Mouse (Mus musculus): ENCODE measurements at regions not wholly inside any gene's neighbourhood (a gene's known extent, or its start where the extent isn't known, plus 50 kb on each side); places are given as distances from the start of the nearest gene placed in this dataset.
A peak's percentile ranks its signal among the peaks of the same experiment; 100 is the strongest.

DNA sequence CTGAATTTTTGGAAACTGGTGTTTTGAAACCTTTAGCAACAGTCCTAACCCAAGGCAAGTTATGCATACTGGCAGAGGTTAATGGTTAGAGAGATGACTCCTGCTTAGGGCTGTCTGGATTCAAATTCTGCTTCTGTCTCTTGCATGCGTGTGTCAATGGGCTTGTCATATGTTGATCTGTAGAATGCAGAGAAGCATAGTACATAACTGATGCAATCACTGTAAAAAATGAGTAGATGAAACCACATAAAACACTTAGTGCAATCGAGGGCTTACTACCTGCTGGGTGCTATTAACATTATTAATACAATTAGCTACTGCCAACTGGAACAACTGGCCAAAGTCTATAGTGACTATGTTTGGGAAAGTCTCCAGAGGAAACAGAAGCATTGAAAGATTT is 163.3 kb downstream of the Fzd1 start:
- DNase-seq = no peak

DNA sequence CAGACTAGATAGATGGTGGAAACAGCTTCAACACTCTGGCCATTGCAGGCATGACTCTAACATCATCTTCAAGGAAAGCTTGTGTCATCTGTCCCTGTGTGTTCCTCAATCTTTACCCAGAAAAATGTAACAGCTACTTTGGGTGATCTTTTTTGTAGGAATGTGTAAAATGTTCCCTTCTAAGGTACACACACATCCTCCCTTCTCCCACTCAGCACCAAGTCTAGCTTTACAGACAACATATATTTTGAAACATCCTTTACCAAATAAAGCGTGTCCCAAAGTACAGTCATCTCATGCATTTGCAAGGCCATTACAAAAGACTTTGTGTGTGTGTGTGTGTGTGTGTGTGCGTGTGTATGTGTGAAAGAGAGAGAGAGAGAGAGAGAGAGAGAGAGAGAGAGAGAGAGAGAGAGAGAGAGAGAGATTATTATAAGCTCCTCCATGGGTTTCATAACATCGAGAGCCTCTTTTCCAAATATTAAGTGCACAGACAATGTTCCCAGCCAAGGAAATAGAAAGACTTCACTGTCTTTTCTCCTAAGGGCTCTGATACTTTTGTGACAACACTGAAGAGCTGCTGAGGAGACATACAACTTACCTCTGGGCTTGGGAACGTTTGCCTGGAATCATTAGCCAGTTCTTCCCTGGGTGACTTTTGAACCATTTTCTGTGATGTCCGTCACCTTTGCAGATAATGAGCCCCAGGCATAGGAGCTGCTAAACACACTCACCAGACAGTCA is 164.0 kb downstream of the Fzd1 start:
- no peak for DNase-seq

DNA sequence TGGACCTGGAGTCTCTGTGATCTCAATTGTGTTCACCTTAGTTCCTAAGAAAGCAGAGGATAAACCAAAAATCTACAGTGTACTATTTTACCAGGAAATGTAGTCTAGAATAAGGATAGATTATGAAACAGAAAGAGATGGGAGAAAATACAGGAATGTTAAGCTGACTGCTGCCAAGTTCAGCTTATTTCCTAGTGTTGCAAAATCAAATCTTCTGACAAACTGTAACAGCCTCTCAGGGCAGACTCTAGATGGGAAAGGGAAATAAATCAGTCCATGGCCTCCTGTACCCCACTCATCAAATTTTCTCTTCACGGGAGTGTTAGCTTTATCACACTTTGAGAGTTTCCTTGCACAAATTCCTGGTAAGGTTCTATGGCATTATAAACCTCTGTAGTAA is 166.1 kb downstream of the Fzd1 start:
- no peak for DNase-seq

DNA sequence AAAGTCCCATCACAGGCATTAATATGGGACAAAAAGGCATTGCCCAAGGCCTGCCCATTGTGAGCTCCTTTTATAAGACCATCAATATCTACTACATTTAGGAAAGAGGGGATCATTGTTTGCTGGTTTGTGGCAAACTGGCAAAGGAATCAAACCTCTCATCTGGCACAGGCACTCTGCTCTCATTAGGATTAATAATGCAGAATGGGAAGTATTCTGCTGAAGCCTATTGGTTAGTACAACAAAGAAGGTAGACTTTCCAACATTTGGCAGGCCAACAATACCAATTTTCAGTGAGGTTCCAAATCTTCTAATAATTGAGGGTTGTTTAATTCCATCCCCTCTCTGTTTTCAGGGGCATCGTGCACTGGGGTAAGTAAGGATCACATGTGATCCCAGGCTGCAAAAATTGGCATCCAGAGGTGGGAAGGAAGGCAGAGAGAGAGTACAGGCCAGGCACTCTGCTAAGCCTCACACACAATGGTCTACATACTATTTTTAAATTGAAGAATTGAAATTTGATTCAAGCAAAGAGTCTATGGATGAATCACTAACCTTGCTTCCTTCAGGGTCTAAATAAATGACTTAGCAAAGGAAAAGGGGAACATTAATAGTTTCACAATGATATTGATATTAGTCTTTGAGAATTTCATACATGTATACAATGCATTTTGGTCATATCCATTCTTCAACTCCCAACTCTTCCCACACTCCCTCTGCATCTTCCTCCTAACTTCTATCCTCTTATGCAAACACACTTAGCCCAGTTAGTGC is 174.9 kb downstream of the Fzd1 start:
- no peak for DNase-seq

DNA sequence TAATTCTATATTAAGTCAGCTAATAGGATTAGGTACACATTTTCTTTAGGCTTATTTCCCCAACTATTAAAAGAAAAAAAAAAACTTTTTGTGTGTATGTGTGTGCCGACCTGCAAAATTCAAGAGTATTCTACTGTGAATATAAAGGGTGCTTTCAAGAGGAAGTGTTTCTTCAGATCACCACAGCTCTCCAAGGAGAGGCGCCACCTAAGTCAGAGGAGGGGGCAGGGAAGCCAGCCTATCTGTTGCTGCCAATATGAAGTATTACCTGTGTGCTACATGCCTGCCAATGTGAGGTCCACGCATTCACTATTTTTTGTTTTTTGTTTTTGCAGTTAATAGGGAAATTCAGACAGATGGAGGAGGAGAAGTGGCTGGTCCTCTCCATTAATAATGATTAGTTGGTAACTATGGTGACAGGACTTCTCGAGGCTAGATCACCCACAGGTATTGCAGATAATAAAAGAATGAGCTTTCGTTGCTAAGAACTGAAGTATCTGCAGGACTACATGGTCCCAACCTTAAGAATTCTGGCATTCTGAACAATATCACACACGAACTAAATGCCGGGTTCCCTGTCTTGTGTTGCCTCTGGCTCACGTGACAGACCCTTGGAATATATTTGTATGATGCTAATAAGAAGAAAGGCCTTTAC is 177.5 kb downstream of the Fzd1 start:
- DNase-seq = no peak

DNA sequence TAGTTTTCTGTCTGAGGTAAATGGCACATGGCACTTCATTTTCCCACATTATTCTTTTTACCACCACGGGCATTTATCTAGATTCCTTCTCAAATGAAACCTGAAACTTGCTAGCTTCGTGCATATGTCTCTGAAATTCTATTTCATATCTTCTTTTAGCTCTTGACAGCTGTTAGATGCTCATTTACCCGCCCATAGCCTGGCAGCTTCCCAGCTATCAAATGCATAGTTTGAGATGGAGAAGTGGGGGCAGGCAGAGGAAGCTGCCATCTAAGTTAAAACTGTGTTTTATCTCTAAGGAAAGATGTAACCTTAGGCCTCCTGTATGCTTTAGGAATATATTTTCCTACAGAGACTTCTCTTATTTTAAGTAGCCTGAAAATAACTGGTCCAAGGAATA is 179.0 kb downstream of the Fzd1 start:
- peak; percentile 57 for DNase-seq

DNA sequence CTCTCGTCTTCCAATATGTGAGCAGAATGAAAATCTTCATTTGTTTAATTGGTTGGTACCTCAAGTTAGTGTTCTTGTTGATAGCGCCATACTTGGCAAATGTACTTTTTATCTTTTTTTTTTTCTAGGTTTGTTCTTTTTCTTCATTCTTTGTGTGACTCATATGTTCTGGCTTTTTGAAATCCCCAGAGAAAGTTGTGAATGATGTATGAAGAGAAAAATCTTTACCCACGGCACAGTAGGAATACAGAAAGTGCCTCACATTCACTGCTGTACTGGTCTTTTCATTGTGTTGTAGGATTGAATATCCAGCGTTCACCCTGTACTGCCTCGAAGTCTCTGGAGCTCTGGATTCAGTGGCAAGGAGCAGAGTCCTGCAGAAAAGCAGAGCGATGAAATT is 180.7 kb downstream of the Fzd1 start:
- DNase-seq = no peak

DNA sequence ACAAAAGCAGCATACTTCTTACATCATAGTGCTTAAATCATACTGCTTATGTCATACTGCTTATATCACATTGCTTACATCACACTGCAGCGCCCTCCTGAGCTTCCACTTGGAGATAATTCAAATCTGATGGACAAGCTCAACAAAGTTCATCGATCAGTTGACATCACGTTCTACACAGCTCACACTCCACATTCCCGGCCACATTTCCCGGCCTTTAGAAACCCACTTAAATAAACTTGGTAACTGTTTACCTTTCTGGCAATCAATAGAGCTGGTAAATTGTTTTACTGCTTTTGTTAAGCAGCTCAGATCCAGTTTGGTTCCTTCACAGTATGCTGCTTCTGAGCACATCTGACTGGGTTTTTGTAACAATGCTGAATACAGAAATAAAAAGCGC is 194.0 kb downstream of the Fzd1 start:
- no peak for DNase-seq

DNA sequence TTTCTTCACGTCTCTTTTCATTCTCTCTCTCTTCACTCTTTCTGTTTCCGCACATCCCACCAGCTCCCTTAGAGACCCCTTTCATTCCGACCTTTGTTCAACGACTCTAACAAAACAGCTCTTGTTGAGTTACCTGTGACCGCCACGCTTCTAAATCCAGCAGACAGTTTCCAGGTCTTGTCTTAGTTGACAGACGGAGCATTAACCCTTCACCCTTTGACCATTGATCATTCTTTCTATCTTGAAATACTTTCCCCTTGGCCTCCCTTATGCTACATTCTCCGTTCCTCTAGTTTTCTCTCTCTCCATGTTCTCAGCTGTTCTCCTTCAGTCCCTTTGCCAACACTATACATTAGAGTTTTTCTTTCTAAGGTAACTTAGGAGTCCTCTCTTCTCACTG is 196.2 kb downstream of the Fzd1 start:
- DNase-seq = no peak

DNA sequence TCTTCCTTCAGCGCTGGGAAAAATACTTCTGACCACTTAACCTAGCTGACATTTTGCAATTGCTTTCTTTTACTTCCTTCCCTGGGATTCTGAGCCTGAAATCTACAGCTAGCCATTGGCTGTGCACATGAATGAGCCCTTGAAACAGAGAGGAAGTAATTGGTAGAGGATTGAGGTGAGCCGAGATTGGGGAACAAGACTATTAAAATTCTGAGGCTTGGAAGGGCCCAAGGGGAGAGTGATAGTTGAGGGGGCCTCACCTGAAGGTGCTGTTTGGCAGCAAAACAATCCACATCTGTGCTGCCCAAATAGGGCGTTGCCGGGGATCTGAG is 196.7 kb downstream of the Fzd1 start:
- DNase-seq = no peak

DNA sequence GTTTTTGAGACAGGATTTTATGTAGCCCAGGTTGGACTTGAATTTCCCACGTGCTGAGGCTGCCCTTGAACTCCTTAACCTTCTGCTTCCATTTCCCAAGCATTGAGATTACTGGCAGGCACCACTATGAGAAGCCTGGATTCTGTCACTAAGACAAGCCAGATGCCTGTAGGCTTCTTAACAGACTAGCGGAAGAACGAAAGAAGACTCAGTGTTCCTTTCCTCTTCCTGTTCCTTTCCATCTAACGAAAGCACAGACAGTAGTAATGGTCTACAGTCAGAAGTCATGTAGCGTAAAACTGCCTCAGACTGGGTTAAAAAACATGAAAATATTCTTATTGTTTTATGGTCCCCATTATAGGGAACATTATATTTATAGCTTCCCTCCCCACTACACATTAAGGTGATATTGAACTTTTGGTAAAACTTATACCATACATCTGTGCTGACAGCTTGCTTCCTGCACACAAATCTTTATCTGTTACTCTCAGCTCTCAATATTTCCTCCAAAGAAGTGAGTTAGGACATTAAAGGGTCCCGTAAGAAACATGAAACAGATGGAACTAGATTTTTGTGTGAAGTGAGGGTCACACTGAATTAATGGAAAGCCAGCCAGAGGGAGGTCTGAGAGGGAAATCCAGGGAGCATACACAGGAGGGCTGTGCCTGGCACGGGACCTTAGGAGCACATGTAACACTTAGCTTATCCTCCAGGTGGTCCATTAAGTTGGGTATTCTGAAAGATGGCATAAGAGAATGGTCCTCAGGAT is 197.3 kb downstream of the Fzd1 start:
- DNase-seq = no peak

DNA sequence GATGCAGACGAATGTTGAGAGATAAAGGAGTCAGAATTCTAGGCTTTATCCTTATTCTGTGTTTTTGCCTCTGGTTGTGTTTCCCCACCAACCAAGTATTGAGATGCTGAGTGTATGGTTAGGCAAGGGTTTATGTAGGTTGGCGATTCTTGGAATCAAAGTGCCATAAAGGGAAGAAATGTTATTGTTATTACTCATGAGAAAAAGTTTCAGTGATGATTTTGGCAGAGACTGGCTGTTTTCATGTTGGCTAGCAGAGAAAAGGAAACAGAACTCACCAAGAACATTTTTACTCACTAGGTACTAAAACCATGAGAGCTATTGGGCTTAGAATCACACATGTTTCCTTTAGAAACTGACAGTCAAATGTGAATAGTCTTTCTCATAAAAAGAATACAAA is 202.9 kb downstream of the Fzd1 start:
- DNase-seq = no peak

DNA sequence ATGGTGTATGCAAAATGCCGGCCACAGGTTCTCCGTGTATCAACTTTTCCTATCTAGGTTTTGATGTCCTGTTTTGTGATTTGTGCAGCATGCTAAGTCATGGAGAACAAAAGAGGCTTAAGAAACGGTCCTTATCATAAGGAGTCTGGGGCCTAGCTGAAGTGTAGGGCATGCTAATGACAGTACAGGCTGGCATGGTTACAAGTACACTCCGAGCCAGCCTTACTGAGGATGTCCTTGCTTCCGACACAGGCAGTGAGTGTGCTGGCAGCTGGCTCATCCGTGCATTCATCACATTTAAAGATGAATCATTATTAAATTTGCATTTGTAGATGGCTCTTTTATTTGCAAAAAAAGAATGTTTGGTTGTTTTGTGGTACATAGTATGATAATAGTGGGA is 219.3 kb downstream of the Fzd1 start:
- DNase-seq = no peak

DNA sequence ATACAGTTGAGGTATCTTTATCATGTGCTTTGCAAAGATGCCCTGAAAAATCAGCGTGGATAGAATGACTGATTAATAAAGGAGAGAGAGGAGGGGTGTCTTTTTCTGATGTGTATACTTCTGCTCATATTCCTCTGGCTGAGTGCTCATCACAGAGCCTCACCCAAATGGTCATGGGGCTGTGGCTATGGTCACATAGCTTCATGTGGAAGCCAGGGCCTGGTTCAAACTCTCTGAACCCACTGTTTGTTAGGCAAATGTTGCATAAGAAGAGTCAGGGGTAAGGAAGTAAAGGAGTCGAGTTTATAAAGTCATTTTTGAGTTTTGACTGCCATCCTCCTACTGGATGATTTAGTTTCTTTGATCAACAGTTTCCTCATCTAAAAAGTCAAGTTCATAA is 221.0 kb downstream of the Fzd1 start:
- no peak for DNase-seq

DNA sequence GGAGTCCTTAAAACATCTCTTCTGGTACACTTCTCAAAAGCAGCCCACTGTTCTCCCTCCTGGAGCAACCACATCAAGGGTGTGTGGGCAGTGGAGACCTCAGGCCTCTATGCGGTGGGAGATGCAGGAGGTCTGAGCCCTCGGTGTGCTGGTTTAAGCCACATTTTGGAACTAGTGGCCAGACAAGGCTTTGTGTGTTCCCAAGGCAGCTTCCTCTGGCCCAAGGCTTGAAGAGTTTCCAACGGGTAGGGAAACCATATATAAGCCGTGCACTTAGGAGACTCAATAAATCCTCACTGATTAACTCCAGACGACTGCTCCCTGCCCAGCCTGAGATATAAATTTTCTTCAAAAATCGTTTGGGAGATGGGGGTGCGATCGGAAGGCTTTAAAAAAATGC is 221.9 kb downstream of the Fzd1 start:
- no peak for DNase-seq

DNA sequence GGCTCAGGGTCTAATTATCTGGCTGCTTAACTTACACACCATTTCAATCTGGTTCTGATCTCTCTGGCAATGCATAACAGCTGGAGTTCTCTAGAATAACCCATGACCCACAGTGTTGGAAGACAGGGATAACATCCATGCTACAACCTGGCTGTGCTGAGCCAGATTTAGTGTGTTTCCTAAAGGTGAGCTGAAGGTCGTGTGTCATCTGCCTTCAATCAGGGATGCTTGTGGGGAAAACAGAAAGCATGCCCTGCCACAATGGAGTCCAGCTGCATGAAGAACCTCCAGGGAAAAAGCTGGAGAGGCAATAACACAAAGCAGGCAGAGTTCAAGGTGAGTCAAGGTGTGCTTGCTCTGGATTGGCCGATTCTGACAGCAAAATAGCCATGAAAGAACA is 223.3 kb downstream of the Fzd1 start:
- DNase-seq = no peak

DNA sequence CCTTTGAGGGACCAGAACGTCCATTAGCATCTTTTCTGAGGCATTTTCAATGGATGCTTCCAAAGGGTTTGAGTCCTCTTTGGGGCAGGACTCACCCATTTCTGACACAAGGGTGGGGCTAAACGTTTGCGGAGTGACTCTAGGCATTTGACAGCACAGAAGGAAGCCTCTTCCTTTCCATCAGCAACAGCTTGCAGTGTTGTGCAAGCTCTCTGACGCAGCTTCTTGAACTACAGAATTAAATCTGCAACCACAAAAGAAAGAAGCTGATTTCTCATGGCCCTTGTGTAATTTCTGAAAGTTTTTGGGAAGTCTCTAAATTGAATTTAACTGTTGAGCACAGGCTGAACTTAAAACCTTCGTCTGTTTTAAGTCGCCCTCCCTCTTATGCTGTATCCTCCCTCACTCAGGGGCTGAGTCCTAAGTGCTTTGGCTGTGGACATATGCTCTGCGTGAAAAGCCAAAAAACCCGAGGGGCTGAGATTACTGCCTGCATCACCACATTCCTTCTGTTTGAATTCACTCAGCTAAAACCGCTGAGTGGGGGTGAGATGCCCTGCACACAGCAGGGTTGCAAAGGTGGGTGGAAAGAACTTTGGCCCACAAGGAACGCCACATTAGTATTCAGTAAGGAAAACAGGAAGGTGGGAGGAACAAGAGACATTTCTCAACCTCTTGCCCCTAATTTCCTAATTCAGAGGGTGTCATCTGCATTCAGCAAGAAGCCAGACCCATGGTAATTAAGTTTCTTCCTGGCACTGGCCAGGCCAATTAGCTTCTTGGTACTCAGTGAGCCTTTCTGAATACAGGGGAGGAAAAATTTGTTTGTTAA is 227.4 kb downstream of the Fzd1 start:
- no peak for DNase-seq

DNA sequence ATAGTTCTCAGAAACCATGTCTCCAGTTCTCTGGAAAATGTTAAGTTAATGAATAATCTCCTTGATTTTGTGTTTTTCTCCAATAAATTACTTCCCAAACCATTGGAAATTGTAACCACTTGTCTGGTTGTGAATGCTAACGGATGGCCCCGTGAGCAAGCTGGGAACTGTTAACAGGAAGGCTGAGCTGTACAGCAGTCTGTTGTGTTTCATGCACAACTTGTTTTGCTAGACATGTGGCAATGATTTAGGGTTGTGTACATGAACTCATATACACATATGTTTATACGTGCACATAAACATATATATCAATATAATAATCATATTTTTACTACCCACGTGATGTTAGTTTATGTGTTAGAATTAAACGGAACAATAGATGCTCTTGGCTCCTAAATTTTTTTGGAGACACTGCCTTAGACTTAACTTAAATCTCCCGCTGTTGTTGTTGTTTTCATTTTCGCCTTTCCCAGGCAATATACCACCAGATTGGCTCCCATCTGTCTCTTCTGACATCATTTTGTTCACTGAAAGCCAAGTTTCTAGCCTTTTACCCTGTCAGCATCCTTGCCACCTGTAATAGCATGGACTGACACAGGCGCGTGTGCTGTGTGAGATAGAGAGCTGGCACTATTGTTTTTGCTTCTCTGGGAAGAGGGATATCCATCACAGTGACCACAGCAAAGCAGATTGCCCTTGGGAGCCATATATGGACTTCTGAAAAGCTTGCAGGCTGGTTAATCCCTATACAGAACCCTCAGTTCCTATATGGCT is 231.6 kb downstream of the Fzd1 start:
- no peak for DNase-seq

DNA sequence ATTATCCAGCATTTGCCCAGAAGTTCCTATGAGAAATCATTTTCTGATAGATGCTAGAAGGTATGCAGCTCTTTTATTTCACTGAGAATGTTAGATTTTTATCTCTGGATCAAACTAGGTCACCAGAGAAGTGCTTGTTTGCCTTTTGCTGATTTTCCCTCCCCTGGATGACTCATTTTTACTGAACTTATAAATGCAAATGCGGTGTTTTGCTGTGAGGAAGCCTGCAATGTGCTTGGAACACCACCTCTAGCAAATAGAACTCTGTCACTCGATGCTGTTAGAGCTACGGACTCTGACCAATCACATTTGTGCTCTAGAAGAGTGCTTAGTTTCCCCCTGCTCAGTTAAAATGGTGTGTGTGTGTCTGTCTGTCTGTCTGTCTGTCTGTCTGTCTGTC is 257.2 kb downstream of the Fzd1 start:
- DNase-seq = no peak

DNA sequence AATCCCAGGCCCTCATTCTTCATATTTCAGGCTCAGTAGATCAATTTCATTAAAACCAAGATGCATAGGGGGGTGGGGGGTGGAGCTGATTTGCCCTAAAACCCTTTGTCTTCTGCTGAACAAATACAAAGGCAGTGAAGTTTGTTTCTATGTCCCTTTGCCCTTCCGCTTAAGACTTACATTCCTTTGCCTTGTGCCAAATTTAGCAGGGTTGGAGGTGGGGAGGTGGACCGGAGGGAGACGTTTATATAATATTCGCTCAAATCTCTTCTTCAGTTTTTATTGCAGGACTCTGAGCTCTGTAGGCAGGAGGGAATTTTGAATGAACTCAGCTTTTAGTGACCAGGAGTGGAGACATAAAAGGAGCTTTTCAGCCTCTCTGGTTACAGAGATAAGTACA is 258.8 kb downstream of the Fzd1 start:
- DNase-seq = no peak

DNA sequence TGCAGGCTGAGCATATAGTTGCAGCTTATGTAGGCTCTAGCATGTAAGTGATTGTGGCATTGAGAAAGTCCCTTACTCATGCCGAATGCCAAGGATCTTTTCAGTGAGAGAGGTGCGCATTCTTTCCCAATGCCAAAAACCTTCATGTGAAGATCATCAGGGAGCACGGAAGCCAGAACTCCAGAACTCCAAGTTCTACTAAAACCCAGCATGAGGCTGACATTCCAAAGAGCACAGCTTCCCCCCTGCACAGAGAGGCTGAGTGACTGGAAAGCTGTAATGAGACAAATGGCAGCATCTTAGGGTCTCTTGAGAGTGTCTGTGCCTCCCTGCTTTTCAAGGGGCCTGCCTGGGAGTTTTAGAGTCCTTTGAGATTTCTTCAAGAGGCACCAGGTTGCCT is 259.4 kb downstream of the Fzd1 start:
- no peak for DNase-seq

DNA sequence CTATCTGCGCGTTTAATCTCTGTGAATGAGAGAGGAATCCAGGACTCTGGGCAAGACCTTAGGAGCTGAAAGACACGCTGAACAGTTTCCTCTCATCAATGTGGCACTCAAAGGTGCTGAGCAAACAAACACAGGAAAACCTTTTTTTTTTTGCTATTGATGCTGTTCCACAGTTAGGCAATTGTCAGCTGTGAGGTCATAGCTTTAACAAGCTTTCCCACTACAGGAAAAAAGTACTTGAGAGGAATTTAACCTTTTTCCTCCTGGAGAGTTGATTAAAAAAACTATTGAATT is 261.0 kb downstream of the Fzd1 start:
- DNase-seq = no peak

Measured in right cerebral cortex, postnatal 4 days (tissue).